Mouse (Mus musculus) testis, adult 2 months (tissue): ENCODE measurements around the gene Slc8a1. TPM values are rescaled to one million over a fixed set of nuclear protein-coding genes. Genes with fewer than 3 reads are reported as not detected.

Experiments
- H3K27ac ChIP-seq: fragments of 200-500 bp; 2 replicates; pipeline ENCODE4 v1.5.1; 2012; ENCODE audit warnings: low read depth, low read length; ENCODE audit not compliant: control insufficient read depth, insufficient read depth
- H3K27me3 ChIP-seq: fragments of 200-500 bp; 2 replicates; pipeline ENCODE4 v1.6.1; 2012; ENCODE audit warnings: mild to moderate bottlenecking, low read length, moderate library complexity; ENCODE audit not compliant: control insufficient read depth, insufficient read depth
- H3K36me3 ChIP-seq: fragments of 200-500 bp; 2 replicates; pipeline ENCODE4 v1.6.1; 2012; ENCODE audit warnings: mild to moderate bottlenecking, low read length; ENCODE audit not compliant: control insufficient read depth, insufficient read depth
- H3K4me1 ChIP-seq: fragments of 200-500 bp; 2 replicates; pipeline ENCODE4 v1.6.1; 2012; ENCODE audit warnings: low read length; ENCODE audit not compliant: control insufficient read depth, insufficient read depth
- H3K4me3 ChIP-seq: fragments of 200-500 bp; 2 replicates; pipeline ENCODE4 v1.5.1; 2012; ENCODE audit warnings: low read depth, mild to moderate bottlenecking, low read length, moderate library complexity, mixed read lengths; ENCODE audit not compliant: control insufficient read depth
- CTCF ChIP-seq: fragments of 200-500 bp; IDR thresholded peaks from 2 replicates; pipeline ENCODE4 v1.5.1; 2012; ENCODE audit warnings: low read depth, mild to moderate bottlenecking, inconsistent platforms, low read length, moderate library complexity; ENCODE audit not compliant: control insufficient read depth, insufficient read depth, insufficient replicate concordance
- POLR2A ChIP-seq: fragments of 200-500 bp; IDR thresholded peaks from 2 replicates; pipeline ENCODE4 v1.6.1; 2012; ENCODE audit warnings: low read depth, mild to moderate bottlenecking, inconsistent platforms, low read length, moderate library complexity; ENCODE audit not compliant: control insufficient read depth
- polyA plus RNA-seq: library from polyadenylated mRNA; depleted of rRNA; stranded (reverse); fragments of >200 nt; gene quantifications from 2 replicates; pipeline ENCODE4 v1.2.3, GENCODE M21; 2012

The Slc8a1 gene
- polyA plus RNA-seq, 1 experiment, result 0.72 TPM

DNA sequence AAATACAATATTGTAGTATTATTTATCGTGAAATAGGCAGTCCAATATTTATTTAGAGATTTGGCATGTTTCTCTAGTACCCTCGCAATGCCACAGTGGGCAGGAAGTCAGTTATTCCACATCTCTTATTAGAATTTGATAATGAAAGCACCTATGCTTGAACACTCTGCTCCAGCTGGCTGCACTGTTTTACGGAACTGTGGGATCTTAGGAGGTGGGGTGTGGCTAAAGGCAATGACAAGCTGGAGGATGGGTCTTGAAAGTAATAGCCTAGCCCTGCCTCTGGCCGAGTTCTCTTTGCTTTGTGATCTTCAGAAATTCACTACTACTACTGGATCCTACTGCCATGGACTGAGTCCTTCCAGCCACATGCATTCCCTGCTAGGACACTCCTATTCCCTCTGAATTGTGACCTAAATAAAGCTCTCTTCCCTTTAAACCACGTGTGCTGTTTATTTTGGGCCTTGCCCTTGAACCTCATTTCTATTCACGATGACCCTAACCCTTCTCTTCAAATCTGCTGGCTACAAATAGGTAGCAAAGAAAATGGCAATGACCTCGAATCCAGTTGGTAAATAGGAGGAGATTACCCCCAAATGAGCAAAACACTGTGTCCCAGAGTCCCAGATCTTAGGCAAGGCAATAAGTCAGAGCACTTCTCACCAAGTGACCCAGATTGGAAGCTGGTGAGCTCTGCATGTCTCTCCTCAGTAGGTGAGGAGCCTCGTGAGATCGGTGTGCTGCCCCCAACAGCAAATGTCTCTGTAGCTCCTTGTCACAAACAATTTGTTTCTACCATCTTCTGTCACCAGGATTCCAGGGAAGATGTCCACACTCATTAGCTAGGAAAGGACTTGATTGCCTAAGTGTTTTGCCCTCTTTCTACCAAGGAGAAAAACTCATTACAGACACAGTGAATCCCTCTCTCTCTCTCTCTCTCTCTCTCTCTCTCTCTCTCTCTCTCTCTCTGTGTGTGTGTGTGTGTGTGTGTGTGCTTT lies 199.7 kb downstream of the Slc8a1 start:
- H3K4me1 ChIP-seq, result no peaks in the 10 kb centered on the region
- H3K36me3 ChIP-seq, result no peaks in the 10 kb centered on the region
- no peak overlapping the region for H3K27ac ChIP-seq
- no peaks in the 10 kb centered on the region for H3K27me3 ChIP-seq
- no peak overlapping the region for H3K4me3 ChIP-seq
- TF ChIP-seq CTCF, result no peak
- no peak for TF ChIP-seq POLR2A

- Histone ChIP-seq H3K36me3 (no peaks in the 10 kb centered on the region), H3K27me3 (no peaks in the 10 kb centered on the region), H3K27ac (no peak overlapping the region), H3K4me3 (no peak overlapping the region), H3K4me1 (no peaks in the 10 kb centered on the region)
- TF ChIP-seq CTCF (no peak), POLR2A (no peak)
Measured at GRCm38 (mm10) chr17:81536093-81536492, 202.1 kb downstream of the Slc8a1 start.

DNA sequence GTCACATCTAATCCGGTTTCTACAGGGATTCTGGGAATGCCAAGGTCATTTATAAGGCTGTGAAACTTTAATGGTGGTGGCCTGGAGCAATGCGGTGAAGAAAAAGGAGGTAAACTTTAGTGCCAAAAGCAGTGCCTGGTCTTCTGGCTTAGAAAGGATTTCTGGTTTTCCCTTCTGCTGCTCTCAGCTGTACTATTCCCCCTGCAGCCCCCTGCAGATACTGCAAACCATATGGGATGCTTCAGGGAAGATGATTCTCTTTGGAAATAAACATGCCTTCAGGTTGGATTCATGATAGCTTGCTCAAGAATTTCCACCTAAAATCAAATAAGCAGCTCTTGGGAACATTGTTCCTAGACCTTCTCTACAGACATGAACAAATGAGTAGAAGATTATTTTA lies 208.3 kb downstream of the Slc8a1 start:
- no peaks in the 10 kb centered on the region for H3K36me3 ChIP-seq
- H3K4me3 ChIP-seq, result no peak overlapping the region
- H3K27ac ChIP-seq, result no peak overlapping the region
- TF ChIP-seq POLR2A (no peak), CTCF (no peak)
- H3K4me1 ChIP-seq, result no peaks in the 10 kb centered on the region
- H3K27me3 ChIP-seq, result no peaks in the 10 kb centered on the region

DNA sequence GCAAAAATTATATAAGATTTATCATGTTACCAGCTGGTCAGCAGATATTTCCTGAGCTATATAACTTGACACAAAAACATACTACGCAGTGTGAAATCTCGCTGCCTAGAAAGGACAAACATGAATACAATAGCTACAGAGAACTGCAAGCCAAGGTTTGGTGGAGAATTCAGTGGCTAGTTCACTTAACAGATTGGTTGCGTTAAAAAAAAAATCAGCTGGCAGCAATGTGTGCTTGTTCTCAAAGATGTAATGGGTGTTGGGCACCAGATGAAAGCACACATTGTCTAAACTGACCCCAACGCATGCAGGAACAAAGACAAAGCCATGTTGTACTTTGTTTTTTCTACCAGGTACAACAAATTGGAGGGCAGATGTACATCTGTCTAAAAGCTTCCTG lies 209.2 kb downstream of the Slc8a1 start:
- no peak overlapping the region for H3K4me3 ChIP-seq
- no peak overlapping the region for H3K27ac ChIP-seq
- H3K36me3 ChIP-seq, result no peaks in the 10 kb centered on the region
- H3K4me1 ChIP-seq, result no peaks in the 10 kb centered on the region
- TF ChIP-seq CTCF (no peak), POLR2A (no peak)
- no peaks in the 10 kb centered on the region for H3K27me3 ChIP-seq

DNA sequence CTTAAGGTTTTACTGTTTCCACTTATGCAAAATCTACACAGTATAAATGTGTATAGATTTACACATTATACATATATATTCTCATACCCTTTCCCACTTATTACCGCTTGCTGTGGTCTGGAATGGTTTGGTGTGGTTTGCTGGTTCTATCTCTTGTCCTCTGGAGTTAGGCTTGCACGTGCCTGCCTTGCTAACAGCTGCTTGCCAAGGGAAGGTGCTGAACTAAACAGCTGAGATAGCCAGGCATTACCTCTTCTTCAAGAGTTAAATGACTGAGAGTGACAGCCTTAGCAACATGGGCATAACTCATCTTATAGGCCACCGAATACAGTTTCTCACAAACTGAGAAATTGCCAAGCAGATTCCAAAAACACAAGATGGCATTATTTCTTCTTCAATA lies 211.7 kb downstream of the Slc8a1 start:
- Histone ChIP-seq H3K36me3 (no peaks in the 10 kb centered on the region), H3K4me3 (no peak overlapping the region), H3K27ac (no peak overlapping the region), H3K27me3 (no peaks in the 10 kb centered on the region), H3K4me1 (no peaks in the 10 kb centered on the region)
- TF ChIP-seq POLR2A (no peak), CTCF (no peak)

- Histone ChIP-seq H3K4me1 (no peaks in the 10 kb centered on the region), H3K36me3 (no peaks in the 10 kb centered on the region), H3K27me3 (no peaks in the 10 kb centered on the region), H3K4me3 (no peak overlapping the region), H3K27ac (no peak overlapping the region)
- TF ChIP-seq POLR2A (no peak), CTCF (no peak)
Measured at GRCm38 (mm10) chr17:81524826-81525225, 213.4 kb downstream of the Slc8a1 start.

- Histone ChIP-seq H3K4me1 (no peaks in the 10 kb centered on the region), H3K36me3 (no peaks in the 10 kb centered on the region), H3K27me3 (no peaks in the 10 kb centered on the region), H3K27ac (no peak overlapping the region), H3K4me3 (no peak overlapping the region)
- TF ChIP-seq POLR2A, result no peak
- no peak for TF ChIP-seq CTCF
Measured at GRCm38 (mm10) chr17:81523943-81524342, 214.2 kb downstream of the Slc8a1 start.
